Mouse (Mus musculus) left cerebral cortex, adult 9 months (tissue): ENCODE data around the gene Rnf144b.
A peak's percentile ranks its signal among the peaks of the same experiment; 100 is the strongest.

ENCODE experiments used
- DNase-seq, 2 experiments: peaks; one replicate each; pipeline ENCODE4 v3.0.0; 2022; ENCODE audit warnings: low spot score in 2 of 2

The Rnf144b gene

GRCm38 (mm10) chr13:47178182-47178581, 55.7 kb downstream of the Rnf144b start:
- DNase-seq: no peak

GRCm38 (mm10) chr13:47180776-47181175, 58.3 kb downstream of the Rnf144b start:
- no peak for DNase-seq

GRCm38 (mm10) chr13:47182366-47182765, 59.9 kb downstream of the Rnf144b start:
- no peak for DNase-seq

DNA sequence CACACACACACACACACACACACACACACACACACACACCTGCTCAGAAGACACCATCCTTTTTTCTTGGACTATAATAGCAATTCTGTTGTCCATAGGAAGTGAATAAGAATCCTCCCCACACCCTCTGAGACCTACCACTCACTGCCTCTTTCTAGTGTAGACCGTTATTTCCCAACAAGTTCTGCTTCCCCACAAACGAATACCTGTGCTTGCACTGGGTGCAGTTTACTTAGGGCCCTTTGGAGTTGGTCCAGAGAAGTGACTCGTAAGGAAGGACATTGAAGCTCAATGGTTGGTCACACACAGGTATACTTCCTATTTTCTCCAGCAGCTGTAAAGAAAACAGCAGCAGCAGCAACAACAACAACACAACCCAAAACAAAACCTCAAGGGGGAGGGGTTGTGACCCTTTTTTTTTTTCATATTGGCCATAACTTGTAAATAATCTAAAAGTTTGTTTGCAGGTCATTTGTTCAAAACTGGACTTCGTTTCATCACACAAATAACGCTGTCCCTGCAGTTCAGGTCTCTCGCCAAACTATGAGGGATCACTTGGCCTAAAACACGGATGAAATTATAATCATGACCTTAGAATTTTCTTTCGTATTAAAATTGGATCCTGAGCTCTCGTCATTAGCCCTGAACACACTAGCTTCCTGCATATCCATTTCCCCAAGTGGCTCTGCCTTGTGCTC, 60.7 kb downstream of the Rnf144b start:
- no peak for DNase-seq

DNA sequence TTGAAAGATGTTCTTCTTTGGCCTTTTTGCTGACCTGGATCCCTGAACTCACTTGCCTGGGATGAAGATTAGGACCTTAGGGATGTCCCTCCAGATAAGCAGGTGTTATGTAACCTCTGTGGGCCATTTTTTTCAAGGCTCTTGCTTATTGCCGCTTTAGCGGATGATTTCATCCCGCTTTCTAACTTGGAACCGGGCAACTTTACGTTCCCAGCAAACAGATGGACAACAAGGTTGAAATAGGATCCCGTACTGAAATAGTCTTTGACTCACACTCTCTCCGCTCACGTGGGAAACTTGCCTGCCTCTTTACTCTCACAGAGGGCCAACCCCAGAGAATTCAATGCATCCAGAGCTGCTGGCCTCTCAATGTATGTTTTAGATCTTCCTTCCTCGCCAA, 61.3 kb downstream of the Rnf144b start:
- peak; percentile 22 to 56 for DNase-seq

DNA sequence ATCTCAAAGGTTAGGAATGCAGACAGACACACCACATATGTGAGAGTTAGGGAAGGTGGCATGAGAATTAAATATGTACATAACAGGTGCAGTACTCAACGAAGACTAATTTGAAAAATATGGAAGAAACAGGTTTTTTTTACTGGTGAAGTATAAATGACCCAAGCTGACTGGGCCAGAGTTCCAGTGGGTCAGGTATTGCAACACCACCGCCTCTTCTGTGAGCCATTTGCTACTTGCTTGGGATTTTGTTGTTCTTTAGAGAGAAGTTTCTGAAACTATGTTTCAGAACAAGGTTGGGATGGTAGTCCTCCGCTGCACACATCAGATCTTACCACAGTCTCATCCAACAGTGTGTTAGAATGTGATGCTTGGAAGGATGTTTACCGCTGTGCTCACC, 65.4 kb downstream of the Rnf144b start:
- no peak for DNase-seq

- peak in 1 of 2 experiments; percentile 46 for DNase-seq
Measured at GRCm38 (mm10) chr13:47189971-47190370, 67.5 kb downstream of the Rnf144b start.

DNA sequence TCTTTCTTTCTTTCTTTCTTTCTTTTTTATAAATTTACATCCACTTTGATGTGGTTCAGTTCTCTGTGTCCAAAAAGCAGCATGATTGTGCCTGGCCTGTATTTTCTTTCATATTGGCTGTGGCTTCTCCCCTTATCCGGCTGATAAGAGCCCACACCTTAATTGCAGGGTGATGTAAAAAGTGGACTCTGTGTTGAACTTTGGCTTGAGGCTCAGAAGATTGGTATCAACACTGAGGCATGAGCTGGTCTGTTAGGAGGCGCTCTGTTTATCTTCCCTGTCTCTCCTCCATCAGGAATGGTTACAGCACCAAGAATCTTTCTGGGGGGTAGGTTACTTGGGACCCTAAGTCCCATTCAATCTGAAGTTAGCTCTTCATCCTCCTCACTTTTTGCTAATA, 69.7 kb downstream of the Rnf144b start:
- no peak for DNase-seq

DNA sequence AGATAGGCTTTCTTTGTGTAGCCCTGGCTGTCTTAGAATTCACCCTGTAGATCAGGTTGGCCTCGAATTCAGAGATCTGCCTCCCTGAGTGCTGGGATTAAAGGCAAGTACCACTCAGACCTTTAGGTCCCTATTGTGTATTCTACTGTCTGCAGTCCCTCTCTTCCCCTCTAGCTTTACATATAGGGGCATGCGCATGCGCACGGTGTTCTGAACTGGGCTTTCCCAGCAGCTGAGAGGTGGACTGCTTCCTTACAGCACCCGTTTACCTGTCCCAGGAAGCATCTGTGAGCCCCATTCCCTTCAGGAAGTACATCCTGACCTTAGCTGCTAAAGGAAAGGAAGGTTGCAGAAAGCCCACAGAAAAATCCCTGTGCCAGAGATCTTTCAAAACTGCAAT, 70.3 kb downstream of the Rnf144b start:
- no peak for DNase-seq

DNA sequence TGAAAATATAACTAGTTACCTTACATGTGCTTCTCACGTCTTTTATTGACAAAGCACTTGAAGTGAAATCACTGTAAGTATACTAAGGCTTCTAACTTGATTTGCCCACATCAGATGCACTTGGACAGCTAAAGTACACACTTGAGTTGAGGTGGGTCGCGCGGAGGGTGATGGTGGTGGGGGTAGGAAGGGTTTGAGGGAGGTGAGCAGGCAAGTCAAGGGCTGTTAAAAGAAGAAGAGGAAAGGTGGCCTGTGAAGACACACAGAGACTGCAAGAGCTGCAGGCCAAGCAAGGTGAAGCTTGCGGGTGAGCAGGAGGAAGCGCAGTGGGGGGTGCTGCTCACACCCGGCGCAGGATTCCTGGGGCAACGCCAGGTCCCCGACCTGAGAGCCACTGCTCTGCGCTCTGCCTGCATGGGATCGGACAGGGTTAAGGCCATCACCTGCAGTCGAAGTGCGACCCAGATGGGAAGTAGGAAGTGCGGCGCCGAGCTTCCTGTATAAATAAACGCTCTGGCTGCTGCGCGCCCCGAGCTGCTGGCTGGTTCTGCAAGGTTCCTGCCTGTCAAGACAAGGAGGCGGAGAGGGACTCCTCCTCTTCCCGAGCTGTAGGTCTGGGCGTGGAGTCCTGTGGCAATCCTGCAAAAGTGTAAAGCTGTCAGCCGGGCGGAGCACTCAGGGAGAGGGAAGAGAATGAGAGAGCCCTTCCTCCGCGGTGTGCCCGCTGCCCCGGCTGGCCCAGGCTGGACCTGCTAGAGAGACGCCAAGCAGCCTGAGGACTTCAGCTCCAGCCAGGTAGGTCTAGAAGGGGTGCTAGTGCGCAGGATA, 71.1 kb downstream of the Rnf144b start:
- peak; percentile 57 to 73 for DNase-seq

DNA sequence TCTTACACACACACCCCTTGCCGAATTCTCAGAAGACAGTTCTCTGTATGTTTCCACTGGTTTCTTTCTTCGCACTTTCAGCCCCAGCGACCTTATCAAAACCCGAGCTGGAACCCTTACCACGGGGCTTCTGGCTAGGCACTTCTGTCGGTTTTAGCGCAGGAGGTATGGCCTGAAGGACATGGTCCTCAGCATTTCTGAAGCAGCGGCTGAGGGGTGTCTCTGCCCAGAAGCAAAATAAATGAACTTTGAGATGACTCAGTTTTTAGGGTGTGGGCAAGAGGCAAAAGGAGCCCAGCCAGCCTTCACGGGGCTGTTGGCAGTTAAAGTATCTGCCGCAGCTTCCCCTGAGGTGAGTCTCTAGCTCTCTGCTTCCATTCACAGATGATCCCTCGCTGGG, 72.2 kb downstream of the Rnf144b start:
- no peak for DNase-seq

DNA sequence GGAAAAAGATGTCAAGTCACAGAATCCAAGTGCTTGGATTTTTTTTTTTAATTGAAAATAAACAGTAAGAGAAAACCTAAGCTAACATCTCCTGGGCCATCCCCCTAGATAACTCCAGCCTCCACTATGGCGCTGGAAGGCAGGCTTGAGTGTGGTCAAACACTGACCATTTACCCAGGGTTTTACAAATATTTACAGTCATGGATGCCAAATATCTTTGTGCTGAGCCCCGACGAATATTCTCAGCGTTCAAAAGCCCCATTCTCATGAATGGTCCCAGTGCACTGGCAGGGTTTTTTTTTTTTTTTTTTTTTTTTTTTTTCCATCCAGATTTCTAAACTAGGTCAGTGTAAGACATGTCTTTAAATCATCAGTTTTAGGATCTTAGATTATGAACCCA, 73.0 kb downstream of the Rnf144b start:
- DNase-seq: no peak

DNA sequence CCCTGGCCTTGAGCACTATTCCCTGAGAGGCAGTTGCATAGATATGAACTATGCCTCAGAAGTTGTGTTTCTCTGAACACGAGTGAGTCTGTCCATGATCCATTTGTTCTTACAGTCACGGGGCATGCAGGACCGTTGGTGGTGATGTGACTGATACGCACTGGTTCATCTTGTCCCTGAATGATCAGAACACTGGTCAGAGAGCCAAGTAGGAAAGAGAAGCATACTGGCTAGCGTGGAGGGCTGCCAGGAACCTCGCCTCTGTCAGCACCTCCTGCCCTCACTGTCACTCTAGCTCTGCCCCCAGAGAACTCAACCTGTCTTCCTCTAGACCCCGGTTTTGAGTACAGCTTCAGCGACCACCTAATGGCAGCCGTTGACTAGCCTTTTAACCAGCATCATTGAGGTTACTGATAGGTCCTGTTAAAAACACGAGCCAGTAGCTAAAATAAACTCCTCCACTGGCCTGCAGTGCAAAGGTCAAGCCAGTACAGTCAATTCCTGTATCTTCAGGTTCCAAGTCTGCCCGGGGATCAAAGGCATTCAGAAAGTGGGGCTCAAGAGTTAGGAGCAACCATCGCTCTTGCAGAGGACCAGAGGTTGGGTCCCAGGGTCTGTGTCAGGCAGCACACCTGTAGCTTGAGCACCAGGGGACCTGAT, 77.7 kb downstream of the Rnf144b start:
- DNase-seq: no peak

DNA sequence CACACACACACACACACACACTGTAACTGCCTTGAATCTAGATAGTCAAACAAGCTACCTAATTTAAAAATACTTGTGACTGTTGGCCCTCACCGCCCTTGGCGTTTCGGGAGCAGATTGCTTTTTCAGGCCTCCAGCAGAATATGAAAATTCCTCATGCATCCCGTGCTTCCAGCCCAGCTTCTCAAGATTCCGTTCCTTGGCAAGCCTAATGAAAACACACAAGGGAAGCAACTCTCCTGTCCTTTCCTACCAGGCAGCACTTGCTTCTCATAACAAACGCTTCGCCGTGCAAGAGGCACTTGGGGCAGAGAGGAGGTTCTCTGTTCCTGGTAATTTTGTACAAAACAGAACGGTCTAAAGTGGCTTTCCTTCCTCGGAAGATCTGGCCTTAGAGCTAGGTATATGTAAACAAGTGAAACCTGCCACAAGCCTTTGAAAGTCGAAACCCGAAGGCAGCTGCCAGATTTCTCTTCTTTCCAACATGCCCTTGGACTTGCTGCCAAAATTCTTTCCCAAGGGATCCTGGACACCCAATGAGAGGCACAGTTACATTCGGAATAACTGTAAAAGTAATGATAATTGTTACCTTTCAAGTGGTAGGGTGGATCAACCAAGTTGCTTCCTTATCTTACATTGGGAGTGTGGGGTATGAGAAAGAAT, 79.6 kb downstream of the Rnf144b start:
- DNase-seq: no peak

GRCm38 (mm10) chr13:47210496-47210895, 88.0 kb downstream of the Rnf144b start:
- DNase-seq: no peak

- no peak for DNase-seq
Measured at GRCm38 (mm10) chr13:47210992-47211391, 88.5 kb downstream of the Rnf144b start.

- no peak for DNase-seq
Measured at GRCm38 (mm10) chr13:47211581-47211980, 89.1 kb downstream of the Rnf144b start.

- DNase-seq: no peak
Measured at GRCm38 (mm10) chr13:47213817-47214216, 91.4 kb downstream of the Rnf144b start.

- DNase-seq: no peak
Measured at GRCm38 (mm10) chr13:47214895-47215294, 92.4 kb downstream of the Rnf144b start.

DNA sequence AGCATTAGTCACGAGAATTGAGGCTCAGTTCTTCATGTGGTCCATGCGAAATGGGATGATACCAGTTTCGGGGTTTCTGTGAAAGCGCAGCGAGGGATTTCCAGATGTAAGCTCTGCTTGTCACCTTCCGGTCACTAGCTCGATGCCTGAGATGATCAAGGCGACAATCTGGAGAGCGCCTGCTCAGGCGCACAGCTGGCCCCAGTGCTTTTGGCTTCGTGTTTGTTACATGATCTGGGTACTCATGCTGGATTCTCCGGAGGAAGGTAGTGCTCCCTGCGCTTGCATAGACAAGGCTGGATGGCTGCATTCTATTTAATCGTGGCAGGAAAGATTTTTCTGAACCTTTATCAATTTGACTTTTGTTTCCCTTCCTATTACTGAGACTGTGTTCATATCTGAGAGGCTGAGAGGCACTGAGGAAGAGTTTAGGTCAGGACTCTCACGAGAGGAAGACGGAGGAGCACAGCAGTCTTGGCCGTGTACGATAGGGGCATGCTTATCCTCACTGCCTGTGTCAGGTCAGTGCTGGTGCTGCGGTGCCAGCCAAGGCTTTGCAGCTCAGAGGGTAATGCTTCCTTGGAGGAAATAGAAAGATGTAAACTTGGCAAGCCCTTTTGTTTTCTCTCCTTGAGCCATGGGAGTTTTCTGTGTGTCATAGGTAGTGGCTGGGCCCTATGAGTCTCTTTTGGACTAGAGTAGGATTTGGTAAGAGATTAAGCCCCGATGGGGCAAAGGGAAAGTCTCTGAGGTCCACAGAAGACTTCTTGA, 93.5 kb downstream of the Rnf144b start:
- DNase-seq: no peak

DNA sequence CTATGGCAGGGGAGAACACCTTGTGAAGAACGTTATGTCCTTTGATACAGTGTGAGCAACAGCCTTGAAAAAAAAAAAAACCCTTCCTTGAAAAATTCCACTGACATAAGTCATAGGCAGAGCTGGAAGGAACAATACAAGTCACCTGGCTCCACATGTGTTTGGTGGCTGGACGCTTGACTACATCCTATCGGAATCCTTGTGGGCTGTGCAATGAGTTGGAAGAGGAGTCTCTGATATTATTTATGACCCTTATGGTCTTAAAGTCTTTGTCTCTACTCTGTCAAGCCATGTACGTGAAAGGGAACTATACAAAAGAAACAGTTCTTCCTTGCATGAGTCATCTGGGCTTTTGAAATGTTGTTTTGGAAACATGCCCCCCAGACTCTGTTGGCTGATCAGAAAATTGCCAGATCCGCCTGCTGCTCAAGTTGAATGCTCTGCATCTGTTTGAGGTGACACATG, 94.7 kb downstream of the Rnf144b start:
- no peak for DNase-seq
